Mouse (Mus musculus): Measurements from ENCODE around the gene 9430038I01Rik.
A peak's percentile ranks its signal among the peaks of the same experiment; 100 is the strongest.

9430038I01Rik gene

GRCm38 (mm10) chr7:137366736-137367135, 43.8 kb downstream of the 9430038I01Rik start:
- DNase-seq (ENCODE audit: low spot score in 2 of 2): no peak

- DNase-seq (ENCODE audit: low spot score in 2 of 2): no peak
These were observed 45.5 kb downstream of the 9430038I01Rik start for GRCm38 (mm10) chr7:137365056-137365455.

- no peak for DNase-seq (ENCODE audit: low spot score in 2 of 2)
These were observed 46.0 kb downstream of the 9430038I01Rik start for GRCm38 (mm10) chr7:137364571-137364970.

GRCm38 (mm10) chr7:137346860-137347259, 63.7 kb downstream of the 9430038I01Rik start:
- DNase-seq (ENCODE audit: low spot score in 2 of 2): peak in 1 of 2 experiments; percentile 23

- peak in 1 of 2 experiments; percentile 48 for DNase-seq (ENCODE audit: low spot score in 2 of 2)
These were observed 64.5 kb downstream of the 9430038I01Rik start for GRCm38 (mm10) chr7:137346068-137346467.

GRCm38 (mm10) chr7:137333951-137334350, 76.6 kb downstream of the 9430038I01Rik start:
- DNase-seq (ENCODE audit: low spot score in 2 of 2): no peak

Measured in urinary bladder, postnatal 36 days (tissue).